Mouse (Mus musculus) forebrain, embryonic 11.5 days (tissue): Measurements from ENCODE around the gene Sel1l3. TPM values are rescaled to one million over a fixed set of nuclear protein-coding genes. Genes with fewer than 3 reads are reported as not detected.

ENCODE experiments used
- ATAC-seq: fragments of 200-750 bp; cut with Nextera tagmentation; replicated peaks from 2 replicates; pipeline ENCODE4 v1.8.0; 2017; ENCODE audit warnings: moderate TSS enrichment; ENCODE audit not compliant: low FRiP score
- DNase-seq: peaks from one replicate; pipeline ENCODE4 v3.0.0-alpha.2; 2017; ENCODE audit warnings: low spot score
- H3K27ac ChIP-seq: fragments of 300-500 bp; sonication (generic); 2 replicates; pipeline ENCODE4 v1.5.1; 2014; ENCODE audit warnings: low read depth, low read length
- H3K27me3 ChIP-seq: fragments of 300-500 bp; sonication (generic); 2 replicates; pipeline ENCODE4 v1.6.1; 2014; ENCODE audit warnings: mild to moderate bottlenecking, low read length, mixed read lengths; ENCODE audit not compliant: control insufficient read depth, insufficient read depth
- H3K36me3 ChIP-seq: fragments of 300-500 bp; sonication (generic); 2 replicates; pipeline ENCODE4 v1.6.1; 2014; ENCODE audit warnings: mild to moderate bottlenecking, low read length, moderate library complexity, mixed read lengths; ENCODE audit not compliant: control insufficient read depth, insufficient read depth
- H3K4me1 ChIP-seq: fragments of 300-500 bp; sonication (generic); replicated peaks from 2 replicates; pipeline ENCODE4 v1.6.1; 2014; ENCODE audit warnings: low read length, mixed read lengths; ENCODE audit not compliant: control insufficient read depth, insufficient read depth
- H3K4me2 ChIP-seq: fragments of 300-500 bp; sonication (generic); 2 replicates; pipeline ENCODE4 v1.6.1; 2014; ENCODE audit warnings: low read depth, mild to moderate bottlenecking, low read length, moderate library complexity, mixed read lengths; ENCODE audit not compliant: severe bottlenecking
- H3K4me3 ChIP-seq: fragments of 300-500 bp; sonication (generic); 2 replicates; pipeline ENCODE4 v1.5.1; 2014; ENCODE audit warnings: low read depth, low read length
- H3K9ac ChIP-seq: fragments of 300-500 bp; sonication (generic); 2 replicates; pipeline ENCODE4 v1.6.1; 2014; ENCODE audit warnings: low read length
- H3K9me3 ChIP-seq: fragments of 300-500 bp; sonication (generic); 2 replicates; pipeline ENCODE4 v1.6.1; 2016; ENCODE audit warnings: low read length, mixed read lengths; ENCODE audit not compliant: control insufficient read depth
- WGBS: fragments of 180-500 bp; shearing (Covaris S2); extraction: QIAGEN DNeasy Blood & Tissue Kit; methylation state at CpG from one replicate; pipeline ENCODE4 v1.1.7; 2014; 5-methylcytosine and 5-hydroxymethylcytosine counted together
- polyA plus RNA-seq: library from polyadenylated mRNA; unstranded; fragments of >200 nt; fragmentation: Nextera tagmentation; extraction: Ambion mirVana; gene quantifications from 2 replicates; pipeline ENCODE4 v1.2.1, GENCODE M21; 2014

The Sel1l3 gene
- polyA plus RNA-seq, 1 experiment from 2014 or later, result 10.4 TPM

DNA sequence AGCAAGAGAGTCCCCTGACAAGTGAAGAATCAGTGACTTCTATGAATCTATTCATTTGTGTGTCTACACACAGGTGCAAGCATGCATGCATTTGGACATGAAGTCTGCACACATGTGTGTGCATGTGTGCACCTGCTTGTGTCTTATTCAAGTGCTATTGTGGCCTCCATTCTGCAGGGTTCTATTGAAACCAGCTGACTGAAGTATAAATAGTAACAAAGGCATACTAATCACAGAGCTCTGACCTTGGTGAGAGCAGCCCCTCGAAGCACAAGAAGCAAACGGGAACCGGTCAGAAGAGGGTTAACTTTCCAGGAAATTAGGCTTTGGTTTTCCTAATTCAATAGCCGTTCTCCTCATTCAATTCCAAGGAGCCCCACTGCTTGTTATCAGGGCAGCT is 74.6 kb downstream of the Sel1l3 start:
- Histone ChIP-seq H3K4me1 (peaks cover 10% of the 10 kb centered on the region), H3K27ac (peak overlapping the region; percentile 54), H3K27me3 (no peaks in the 10 kb centered on the region), H3K9ac (peak overlapping the region; percentile 16; the same call in 1 of the 2 replicates), H3K4me2 (peak overlapping the region; percentile 32; the same call in 1 of the 2 replicates), H3K9me3 (no peaks in the 10 kb centered on the region), H3K36me3 (no peaks in the 10 kb centered on the region), H3K4me3 (no peak overlapping the region)
- ATAC-seq, result peak; percentile 76
- DNase-seq, result no peak
- 10% methylated on average over 4 of the region's 4 CpGs for WGBS

- H3K9me3 ChIP-seq, result no peaks in the 10 kb centered on the region
- DNase-seq, result no peak
- no peaks in the 10 kb centered on the region for H3K36me3 ChIP-seq
- no peak overlapping the region for H3K4me3 ChIP-seq
- no peak for ATAC-seq
- no peaks in the 10 kb centered on the region for H3K27me3 ChIP-seq
- H3K27ac ChIP-seq, result no peak overlapping the region
- no peak overlapping the region for H3K9ac ChIP-seq
- 85% methylated on average over 8 of the region's 8 CpGs for WGBS
- no peak overlapping the region for H3K4me2 ChIP-seq
- H3K4me1 ChIP-seq, result peaks cover 10% of the 10 kb centered on the region
Observed at GRCm38 (mm10) chr5:53138025-53138424, 75.7 kb downstream of the Sel1l3 start.

GRCm38 (mm10) chr5:53135984-53136383 is 77.7 kb downstream of the Sel1l3 start:
- ATAC-seq (no peak), DNase-seq (no peak)
- Histone ChIP-seq H3K4me3 (no peak overlapping the region), H3K27ac (no peak overlapping the region), H3K4me2 (no peak overlapping the region), H3K9me3 (no peaks in the 10 kb centered on the region), H3K36me3 (no peaks in the 10 kb centered on the region), H3K4me1 (peaks cover 10% of the 10 kb centered on the region), H3K9ac (no peak overlapping the region), H3K27me3 (no peaks in the 10 kb centered on the region)
- WGBS, result 77% methylated on average over 8 of the region's 8 CpGs

- H3K27ac ChIP-seq, result no peak overlapping the region
- no peak overlapping the region for H3K4me3 ChIP-seq
- no peak overlapping the region for H3K4me2 ChIP-seq
- no peak for ATAC-seq
- WGBS, result 80% methylated on average over 2 of the region's 2 CpGs
- H3K4me1 ChIP-seq, result peaks cover 7% of the 10 kb centered on the region
- no peak overlapping the region for H3K9ac ChIP-seq
- no peak for DNase-seq
- no peaks in the 10 kb centered on the region for H3K27me3 ChIP-seq
- H3K9me3 ChIP-seq, result no peaks in the 10 kb centered on the region
- no peaks in the 10 kb centered on the region for H3K36me3 ChIP-seq
Observed at GRCm38 (mm10) chr5:53134003-53134402, 79.7 kb downstream of the Sel1l3 start.

- H3K9me3 ChIP-seq, result no peaks in the 10 kb centered on the region
- no peak overlapping the region for H3K27ac ChIP-seq
- no peaks in the 10 kb centered on the region for H3K36me3 ChIP-seq
- no peak overlapping the region for H3K9ac ChIP-seq
- no peak for ATAC-seq
- H3K4me1 ChIP-seq, result peaks cover 10% of the 10 kb centered on the region
- WGBS, result 69% methylated on average over 4 of the region's 4 CpGs
- H3K4me3 ChIP-seq, result no peak overlapping the region
- H3K27me3 ChIP-seq, result peaks cover 4% of the 10 kb centered on the region; the same call in 1 of the 2 replicates
- DNase-seq, result no peak
- H3K4me2 ChIP-seq, result no peak overlapping the region
Observed at GRCm38 (mm10) chr5:53124701-53125100, 89.0 kb downstream of the Sel1l3 start.

DNA sequence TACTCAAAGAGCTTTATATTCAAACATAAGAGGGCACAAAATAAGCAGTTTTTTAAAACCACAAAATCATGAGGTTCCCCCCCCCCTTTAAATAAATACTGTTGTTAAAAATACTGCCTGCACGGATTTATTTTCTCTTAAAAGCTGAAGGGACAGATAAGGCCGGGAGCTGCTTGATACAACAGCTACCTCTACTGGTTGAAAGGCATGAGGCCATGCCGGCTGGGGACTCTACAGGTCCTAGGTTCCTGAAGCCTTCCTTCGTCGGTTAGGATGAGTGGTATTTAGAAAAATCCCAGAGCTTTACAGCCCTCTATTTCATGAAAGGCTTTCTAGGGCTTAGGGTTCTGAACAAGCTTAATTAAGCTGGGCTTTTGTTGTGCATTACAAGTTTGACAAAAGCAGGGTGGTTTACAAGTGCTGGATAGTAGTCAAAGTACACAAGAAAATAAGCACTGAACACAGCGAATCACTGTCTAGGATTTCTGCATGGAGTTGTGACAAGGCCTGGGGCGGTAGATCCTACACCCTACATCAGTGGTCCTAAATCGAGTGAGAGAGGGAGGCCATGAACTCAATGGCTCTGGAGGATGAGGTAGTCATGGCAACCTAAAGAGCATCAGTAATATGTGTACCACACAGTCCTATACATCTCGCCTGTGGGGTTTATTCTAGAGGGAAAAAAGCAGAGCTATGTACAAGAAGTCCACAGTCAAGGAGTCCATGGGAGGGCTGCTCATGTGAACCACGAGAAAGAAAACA is 90.0 kb downstream of the Sel1l3 start:
- DNase-seq, result peak; percentile 67
- no peaks in the 10 kb centered on the region for H3K9me3 ChIP-seq
- 23% methylated on average over 10 of the region's 10 CpGs for WGBS
- peak; percentile 84 for ATAC-seq
- H3K27ac ChIP-seq, result no peak overlapping the region
- H3K4me3 ChIP-seq, result no peak overlapping the region
- H3K9ac ChIP-seq, result no peak overlapping the region
- H3K4me1 ChIP-seq, result peaks cover 10% of the 10 kb centered on the region
- H3K4me2 ChIP-seq, result no peak overlapping the region
- no peaks in the 10 kb centered on the region for H3K36me3 ChIP-seq
- H3K27me3 ChIP-seq, result peaks cover 4% of the 10 kb centered on the region; the same call in 1 of the 2 replicates

DNA sequence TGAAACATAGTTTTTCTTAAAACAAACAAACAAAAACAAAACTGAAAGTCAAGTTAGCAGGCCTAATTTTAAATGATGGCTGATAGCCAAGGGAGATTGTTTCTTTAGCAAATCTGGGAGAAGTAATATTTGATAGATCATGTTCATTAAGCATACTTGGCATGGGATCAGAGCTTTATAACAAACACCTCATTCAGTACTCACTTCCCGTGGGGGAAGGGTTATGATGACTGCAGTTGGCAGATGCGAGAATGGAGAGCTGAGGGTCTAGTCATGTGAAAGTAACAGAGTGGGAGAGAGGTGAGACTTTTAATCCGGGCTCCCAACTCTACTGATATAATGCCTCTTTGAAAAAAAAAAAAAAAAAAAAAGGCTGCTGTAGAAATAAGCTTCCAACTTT is 94.0 kb downstream of the Sel1l3 start:
- 45% methylated on average over 3 of the region's 3 CpGs for WGBS
- H3K4me3 ChIP-seq, result no peak overlapping the region
- H3K9ac ChIP-seq, result no peak overlapping the region
- peaks cover 4% of the 10 kb centered on the region; the same call in 1 of the 2 replicates for H3K27me3 ChIP-seq
- no peaks in the 10 kb centered on the region for H3K9me3 ChIP-seq
- H3K4me2 ChIP-seq, result no peak overlapping the region
- H3K27ac ChIP-seq, result no peak overlapping the region
- ATAC-seq (peak; percentile 37; the same call in 1 of the 2 replicates), DNase-seq (no peak)
- H3K4me1 ChIP-seq, result peaks cover 10% of the 10 kb centered on the region
- no peaks in the 10 kb centered on the region for H3K36me3 ChIP-seq

GRCm38 (mm10) chr5:53118212-53118611 is 95.5 kb downstream of the Sel1l3 start:
- no peaks in the 10 kb centered on the region for H3K36me3 ChIP-seq
- peaks cover 6% of the 10 kb centered on the region; the same call in 1 of the 2 replicates for H3K4me1 ChIP-seq
- ATAC-seq (peak; percentile 75), DNase-seq (no peak)
- peak overlapping the region; percentile 28; the same call in 1 of the 2 replicates for H3K27ac ChIP-seq
- H3K4me3 ChIP-seq, result no peak overlapping the region
- H3K9me3 ChIP-seq, result peaks cover 1% of the 10 kb centered on the region; the same call in 1 of the 2 replicates
- no peak overlapping the region for H3K4me2 ChIP-seq
- no peak overlapping the region for H3K9ac ChIP-seq
- H3K27me3 ChIP-seq, result peaks cover 4% of the 10 kb centered on the region; the same call in 1 of the 2 replicates
- 38% methylated on average over 8 of the region's 8 CpGs for WGBS
